Mouse (Mus musculus) T-helper 17 cell (primary cell): ENCODE measurements around the gene Cers5.

ENCODE experiments used
- in situ Hi-C, 2 experiments: fragments of 300-600 bp; cut with MboI, MseI; formaldehyde crosslinking; loops; 1 replicate in 1 of 2; 2 replicates in 1 of 2; pipeline ENCODE4 v1.15.1; 2025; ENCODE audit warnings: high pct_unique_total_duplicates in 2 of 2

The Cers5 gene

GRCm38 (mm10) chr15:99726549-99726948 lies 46.1 kb downstream of the Cers5 start:
- in situ Hi-C loops, result loop anchor here in 1 of 2 experiments (5.0 kb wide), 1 partner anchor 46 kb away; the partner anchor contains the start of gene Cers5

DNA sequence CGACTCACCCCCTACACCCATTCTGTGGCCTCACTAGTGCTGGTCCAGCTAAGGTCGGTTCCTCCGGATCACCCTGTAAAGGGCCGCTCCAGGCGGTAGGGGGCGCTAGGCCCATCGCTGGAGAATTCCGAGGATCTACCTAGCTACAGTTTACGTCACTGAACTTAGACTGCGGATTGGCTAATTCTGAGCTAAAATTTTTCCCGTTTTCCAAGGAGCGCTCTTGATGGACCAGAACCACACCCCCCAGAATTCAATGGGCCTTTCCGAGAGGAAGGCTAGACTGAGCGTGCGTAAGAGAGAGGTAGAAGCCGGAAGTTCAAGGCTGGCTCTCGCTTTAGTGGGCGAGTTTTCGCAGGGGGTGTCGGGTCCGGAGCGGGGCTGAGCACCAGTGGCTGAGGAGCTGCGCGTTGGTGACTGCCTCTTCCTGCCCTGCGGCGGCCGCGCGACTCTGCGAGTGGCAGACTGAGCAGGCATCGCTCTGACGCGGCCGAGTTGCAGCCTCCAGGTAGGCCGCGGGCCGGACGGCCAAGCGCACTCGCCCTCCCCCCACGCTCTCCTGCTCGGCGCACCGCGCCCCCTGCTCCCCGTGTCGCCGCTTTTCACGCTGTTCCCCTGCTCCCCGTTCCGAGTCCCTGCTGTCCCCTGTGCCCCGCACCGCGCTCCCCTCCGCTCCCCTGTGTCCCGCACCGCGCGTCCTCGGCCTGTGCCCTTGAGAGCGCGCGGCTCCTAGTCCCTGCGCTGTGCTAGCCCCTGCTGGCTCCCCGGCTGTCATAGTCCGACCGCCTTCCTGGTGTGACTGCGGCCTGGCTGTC lies 47.1 kb downstream of the Cers5 start, which contains the start of gene Cox14:
Cox14 (plus strand) TSS at position 278 of the 815 bp plus-strand sequence.
- in situ Hi-C loops, result loop anchor here in 1 of 2 experiments (5.0 kb wide), 1 partner anchor 47 kb away; the partner anchor contains the start of gene Cers5

DNA sequence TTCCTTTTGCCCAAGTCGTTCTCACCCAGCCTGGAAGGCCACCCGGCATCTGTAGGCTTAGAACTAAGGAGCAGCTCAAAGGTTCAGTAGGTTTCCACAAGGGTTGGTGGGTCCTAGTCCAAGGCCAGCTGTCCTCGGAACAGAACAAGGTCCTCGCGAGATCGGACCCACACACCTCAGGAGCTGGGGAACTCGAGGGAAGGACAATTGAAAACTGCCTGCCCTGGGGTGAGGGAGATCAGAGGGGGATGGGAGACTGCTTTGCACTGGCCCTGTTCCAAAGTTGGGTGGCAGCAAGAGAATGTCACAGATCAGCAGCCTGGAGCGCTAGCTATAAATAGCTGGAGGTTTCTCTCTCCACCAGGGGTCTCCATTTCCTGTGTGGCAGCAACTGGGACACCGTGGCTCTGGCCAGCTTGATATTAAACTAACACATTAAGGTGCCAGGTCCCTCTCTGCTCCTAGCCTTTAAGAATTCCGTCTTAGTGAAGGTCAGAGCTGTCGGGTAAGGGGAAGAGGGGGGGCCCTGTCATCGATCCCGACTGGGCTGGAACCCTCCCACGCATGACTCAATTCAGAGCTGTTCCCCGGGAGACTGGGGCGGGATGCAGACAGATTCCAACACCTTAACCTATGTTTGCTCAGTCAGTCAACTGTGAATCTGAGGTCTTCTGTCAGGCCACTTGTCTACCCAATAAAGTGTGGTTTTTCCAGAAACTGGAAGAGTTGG lies 48.2 kb downstream of the Cers5 start:
- in situ Hi-C loops, result loop anchor here in 1 of 2 experiments (5.0 kb wide), 1 partner anchor 48 kb away; the partner anchor contains the start of gene Cers5

- in situ Hi-C loops, result no loop called here
These were observed 49.0 kb downstream of the Cers5 start for GRCm38 (mm10) chr15:99723515-99724291.

DNA sequence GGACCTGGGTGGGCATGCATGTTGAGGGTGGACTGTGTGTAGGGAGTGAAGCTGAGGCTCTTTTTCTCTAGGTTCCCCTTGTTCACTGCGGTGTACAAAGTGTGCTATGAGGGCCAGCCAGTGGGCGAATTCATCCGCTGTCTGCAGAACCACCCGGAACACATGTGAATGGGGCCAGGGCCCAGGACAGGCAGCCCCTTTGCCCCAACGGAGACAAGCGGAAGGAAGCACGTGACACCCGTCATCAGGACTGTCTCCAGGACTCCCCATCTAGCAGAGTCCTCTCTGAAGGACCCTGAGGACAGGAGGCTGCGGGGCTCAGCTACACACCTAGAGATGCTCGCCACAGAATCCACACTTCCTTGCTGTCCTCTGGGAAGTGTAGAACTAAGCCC lies 49.6 kb downstream of the Cers5 start:
- in situ Hi-C loops, result no loop called here

DNA sequence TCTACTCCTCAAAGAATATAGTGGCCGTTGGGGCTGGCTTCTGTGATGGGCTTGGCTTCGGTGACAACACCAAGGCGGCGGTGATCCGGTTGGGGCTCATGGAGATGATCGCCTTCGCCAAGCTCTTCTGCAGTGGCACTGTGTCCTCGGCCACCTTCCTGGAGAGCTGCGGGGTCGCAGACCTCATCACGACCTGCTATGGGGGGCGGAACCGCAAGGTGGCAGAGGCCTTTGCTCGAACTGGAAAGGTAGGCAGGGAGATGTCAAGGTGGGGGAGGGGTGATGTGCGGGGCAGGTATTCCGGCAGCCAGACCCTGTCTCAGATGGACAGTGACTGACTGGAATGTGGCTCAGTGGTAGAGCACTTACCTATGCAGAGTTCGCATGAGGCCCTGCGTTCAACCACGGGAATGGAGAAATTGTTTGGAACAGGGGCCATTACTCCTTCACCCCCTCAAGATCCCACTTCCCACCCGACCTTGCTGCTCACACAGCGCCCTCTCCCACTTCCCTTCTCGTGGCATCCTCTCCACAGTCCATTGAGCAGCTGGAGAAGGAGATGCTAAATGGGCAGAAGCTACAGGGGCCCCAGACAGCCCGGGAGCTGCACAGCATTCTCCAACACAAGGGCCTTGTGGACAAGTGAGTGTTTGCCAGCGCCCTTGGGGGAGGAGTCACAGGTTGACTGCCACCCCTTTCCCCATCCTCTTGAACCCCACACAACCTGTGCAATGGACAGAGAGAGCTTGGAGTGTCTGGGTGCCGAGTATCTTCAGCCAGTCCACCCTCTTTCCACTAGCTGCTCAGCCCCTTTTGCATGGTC lies 50.6 kb downstream of the Cers5 start:
- in situ Hi-C loops, result no loop called here

DNA sequence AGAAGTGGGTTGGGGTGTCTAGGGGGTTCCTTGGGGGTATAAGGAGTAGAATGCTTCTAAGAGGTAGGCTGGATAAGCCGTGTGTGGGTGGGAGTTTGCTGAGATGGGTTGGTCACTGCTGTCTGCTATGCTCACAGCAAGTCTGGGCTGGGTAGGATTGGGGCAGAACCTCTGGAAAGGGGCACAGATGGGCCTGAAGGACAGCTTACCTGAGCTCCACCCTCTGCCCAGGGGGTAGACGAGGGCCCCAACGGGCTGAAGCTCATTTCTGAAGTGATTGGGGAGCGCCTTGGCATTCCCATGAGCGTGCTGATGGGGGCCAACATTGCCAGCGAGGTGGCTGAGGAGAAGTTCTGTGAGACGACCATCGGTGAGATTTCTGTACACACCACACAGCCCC lies 52.8 kb downstream of the Cers5 start:
- in situ Hi-C loops, result loop anchor here in 1 of 2 experiments (5.0 kb wide), 1 partner anchor 52 kb away; the partner anchor contains the start of gene Cers5

- in situ Hi-C loops, result loop anchor here in 1 of 2 experiments (5.0 kb wide), 1 partner anchor 54 kb away; the partner anchor contains the start of gene Cers5
These were observed 54.1 kb downstream of the Cers5 start for GRCm38 (mm10) chr15:99718461-99719021.

DNA sequence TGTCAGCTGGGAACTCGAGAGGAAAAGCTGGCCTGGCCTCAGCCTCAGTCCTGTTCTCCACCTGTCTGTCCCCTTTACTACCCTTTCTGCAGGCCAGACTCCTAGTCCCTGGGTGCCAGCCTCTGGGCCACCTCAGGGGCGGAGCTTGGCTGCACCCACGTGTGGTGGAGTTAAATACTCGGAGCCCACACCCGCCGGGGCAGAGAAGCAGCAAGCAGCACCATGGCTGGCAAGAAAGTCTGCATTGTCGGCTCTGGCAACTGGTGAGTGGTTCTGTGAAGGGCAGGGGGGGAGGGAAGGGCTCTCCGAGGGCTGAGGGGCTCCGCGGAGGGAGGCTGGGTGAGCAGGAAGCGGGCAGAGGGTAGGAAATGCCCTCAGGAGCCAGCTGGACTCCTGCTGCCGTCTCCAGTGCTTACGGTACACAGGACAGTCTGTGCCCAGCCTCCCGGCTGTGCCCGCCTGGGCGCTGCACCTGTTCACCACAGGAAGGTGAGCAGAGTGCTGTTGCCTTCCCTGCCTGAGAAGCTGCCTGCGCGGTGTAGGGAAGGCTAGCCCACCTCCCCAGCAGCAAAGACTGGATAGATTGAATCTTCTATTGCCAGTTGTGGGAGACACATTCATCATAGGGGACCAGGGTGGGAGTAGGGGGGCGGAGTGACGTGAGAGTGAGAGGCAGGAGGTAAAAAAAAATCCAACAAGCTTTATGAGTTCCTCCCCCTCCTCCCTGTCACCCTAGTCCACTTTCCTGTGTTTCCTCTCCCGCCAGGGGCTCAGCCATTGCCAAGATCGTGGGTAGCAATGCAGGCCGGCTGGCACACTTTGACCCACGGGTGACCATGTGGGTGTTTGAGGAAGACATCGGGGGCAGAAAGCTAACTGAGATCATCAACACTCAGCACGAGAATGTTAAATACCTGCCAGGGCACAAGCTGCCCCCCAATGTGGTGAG lies 55.0 kb downstream of the Cers5 start, which contains the start of gene Gpd1:
Gpd1 (plus strand) TSS at position 130 of the 949 bp plus-strand sequence.
- in situ Hi-C loops, result loop anchor here in 1 of 2 experiments (5.0 kb wide), 1 partner anchor 55 kb away; the partner anchor contains the start of gene Cers5

- in situ Hi-C loops, result loop anchor here in 1 of 2 experiments (5.0 kb wide), 1 partner anchor 55 kb away; the partner anchor contains the start of gene Cers5
These were observed 55.9 kb downstream of the Cers5 start for GRCm38 (mm10) chr15:99716814-99717213.

- in situ Hi-C loops, result loop anchor here in 1 of 2 experiments (5.0 kb wide), 1 partner anchor 56 kb away; the partner anchor contains the start of gene Cers5
These were observed 56.5 kb downstream of the Cers5 start for GRCm38 (mm10) chr15:99715982-99716746.

DNA sequence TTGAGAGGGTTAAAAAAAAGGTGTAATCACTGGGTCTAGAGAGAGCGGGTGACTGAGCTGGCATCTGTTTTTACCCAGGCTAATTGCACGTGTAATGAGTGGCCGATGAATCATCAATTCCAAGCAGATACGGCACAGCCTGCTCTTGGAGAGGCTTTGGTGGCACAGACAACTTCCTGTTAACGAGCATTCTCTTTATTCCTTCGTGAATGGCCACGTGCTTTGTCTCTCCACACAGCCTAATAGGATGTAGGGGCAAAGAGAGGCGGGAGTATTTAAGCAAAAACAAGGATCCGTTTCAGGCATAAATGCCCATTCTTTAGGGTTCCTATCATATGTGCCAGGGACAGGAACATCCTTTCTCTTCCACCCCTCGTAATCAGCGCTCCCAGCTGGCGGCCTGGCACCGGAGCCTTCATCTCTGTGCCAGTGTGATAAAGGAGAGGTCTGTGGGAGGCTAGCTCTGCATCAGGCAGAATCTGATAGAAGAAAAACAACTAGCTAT lies 57.3 kb downstream of the Cers5 start:
- in situ Hi-C loops, result loop anchor here in 1 of 2 experiments (5.0 kb wide), 1 partner anchor 57 kb away; the partner anchor contains the start of gene Cers5

GRCm38 (mm10) chr15:99714858-99715257 lies 57.8 kb downstream of the Cers5 start:
- in situ Hi-C loops, result loop anchor here in 1 of 2 experiments (5.0 kb wide), 1 partner anchor 57 kb away; the partner anchor contains the start of gene Cers5

GRCm38 (mm10) chr15:99714206-99714605 lies 58.5 kb downstream of the Cers5 start:
- in situ Hi-C loops, result no loop called here

- in situ Hi-C loops, result no loop called here
These were observed 59.1 kb downstream of the Cers5 start for GRCm38 (mm10) chr15:99713569-99713968.

DNA sequence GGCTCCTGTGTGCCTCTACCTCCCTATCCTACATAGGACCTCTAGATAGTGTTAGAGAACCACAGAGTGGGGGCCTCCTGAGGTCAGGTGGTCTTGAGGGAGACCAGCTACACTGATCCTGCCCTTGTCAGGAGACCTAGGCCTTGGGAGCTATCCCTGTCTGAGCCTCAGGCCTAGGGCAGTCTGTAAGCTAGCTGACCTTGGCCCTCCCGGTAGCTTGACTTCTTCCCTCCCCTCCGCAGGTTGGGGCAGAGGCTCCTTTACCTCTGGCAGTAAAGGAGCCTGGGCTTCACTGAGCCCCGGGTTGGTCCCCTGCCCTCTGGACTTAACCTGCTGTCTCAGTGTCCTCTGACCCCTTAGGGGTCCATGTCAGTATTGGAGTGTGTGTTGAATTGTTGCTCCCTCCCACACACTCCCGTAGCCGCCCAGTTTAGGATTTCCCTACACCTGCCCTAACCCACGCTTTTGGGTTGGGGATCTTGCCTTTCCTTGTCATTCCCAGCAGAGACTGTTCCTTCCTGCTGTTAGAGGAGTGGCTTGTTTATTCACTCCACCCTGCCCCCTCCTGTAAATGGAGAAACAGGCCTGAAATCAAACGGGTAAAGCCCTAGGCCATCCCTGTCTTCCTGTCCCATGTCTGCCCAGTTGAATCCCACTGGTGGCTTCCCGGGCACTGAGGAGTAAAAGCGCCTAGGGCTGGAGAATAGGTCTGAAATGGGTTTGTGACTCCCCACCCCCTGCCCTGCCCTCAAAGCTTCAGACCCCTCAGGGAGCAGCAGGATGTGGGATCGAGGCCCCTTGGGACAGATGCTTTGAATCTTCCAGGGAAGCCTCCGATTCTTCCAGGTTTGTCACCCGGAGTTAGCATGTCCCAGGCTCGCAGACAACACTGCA lies 59.8 kb downstream of the Cers5 start:
- in situ Hi-C loops, result no loop called here
